Mouse (Mus musculus) brown adipose tissue, adult 24 weeks (tissue): ENCODE data around the gene Serpinb6d. TPM values are rescaled to one million over a fixed set of nuclear protein-coding genes. Genes with fewer than 3 reads are reported as not detected.

Experiments used
- H3K27ac ChIP-seq: fragments of 200-500 bp; replicated peaks from 2 replicates; pipeline ENCODE4 v1.5.1; 2012; ENCODE audit warnings: low read depth, mild to moderate bottlenecking, low read length
- H3K4me1 ChIP-seq: fragments of 200-500 bp; 2 replicates; pipeline ENCODE4 v1.6.1; 2012; ENCODE audit warnings: low read length, mixed read lengths; ENCODE audit not compliant: control insufficient read depth, insufficient read depth, insufficient read length
- H3K4me3 ChIP-seq: fragments of 200-500 bp; 2 replicates; pipeline ENCODE4 v1.5.1; 2012; ENCODE audit warnings: low read depth, mild to moderate bottlenecking, low read length, moderate library complexity; ENCODE audit not compliant: insufficient read depth
- polyA plus RNA-seq: library from polyadenylated mRNA; stranded (reverse); fragments of >200 nt; gene quantifications from 2 replicates; pipeline ENCODE4 v1.2.4, GENCODE M21; 2012; ENCODE audit not compliant: missing spikeins, insufficient read depth, insufficient read length

The Serpinb6d gene
- polyA plus RNA-seq, result not detected in 2 replicates

DNA sequence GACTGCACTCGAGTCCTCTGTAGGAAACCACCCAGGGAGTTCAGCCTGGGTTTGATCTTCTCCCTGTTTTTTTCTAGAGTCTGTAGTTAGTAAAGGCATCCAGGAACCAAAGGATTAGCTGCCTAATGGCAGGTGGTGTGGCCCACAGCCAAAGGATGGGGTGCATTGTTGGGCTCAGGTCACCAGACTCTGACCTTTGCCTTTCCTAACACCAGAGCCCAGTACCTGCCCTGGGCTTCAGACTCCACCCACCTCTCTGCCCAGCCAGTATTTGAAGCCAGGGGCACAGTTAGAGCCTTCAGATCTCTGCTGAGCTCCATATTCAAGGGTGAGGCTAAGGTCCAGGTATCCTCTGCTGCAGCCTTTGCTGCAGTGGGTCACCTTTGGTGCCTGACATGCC lies at the start of gene Serpinb6d:
Gene Serpinb6d (plus strand): TSS at position 301 of the 400 bp plus-strand sequence.
- Histone ChIP-seq H3K4me1 (no peaks in the 10 kb centered on the region), H3K4me3 (no peak within 1 kb of the TSS), H3K27ac (no peak within 1 kb of the TSS)

DNA sequence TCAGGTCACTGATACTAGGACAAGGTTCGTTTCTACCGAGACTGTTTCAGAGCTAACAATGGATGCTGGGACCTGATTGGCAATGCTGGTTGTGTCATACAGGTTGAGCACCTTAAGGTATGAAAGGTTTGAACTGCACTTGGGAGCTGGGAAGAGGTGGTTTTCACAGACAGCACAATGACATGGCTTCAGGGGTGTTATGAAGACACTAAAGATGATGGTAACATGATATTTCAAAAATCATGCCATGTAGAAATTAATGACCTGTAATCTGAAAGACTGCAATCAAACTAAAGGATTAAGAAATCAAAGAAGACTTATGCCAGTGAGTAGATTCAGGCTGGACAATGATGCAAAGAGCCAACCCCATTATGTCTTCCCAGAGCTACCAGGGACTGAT lies 38.3 kb upstream of the Serpinb6d start:
- Histone ChIP-seq H3K4me3 (no peak overlapping the region), H3K27ac (no peak overlapping the region), H3K4me1 (no peaks in the 10 kb centered on the region)

DNA sequence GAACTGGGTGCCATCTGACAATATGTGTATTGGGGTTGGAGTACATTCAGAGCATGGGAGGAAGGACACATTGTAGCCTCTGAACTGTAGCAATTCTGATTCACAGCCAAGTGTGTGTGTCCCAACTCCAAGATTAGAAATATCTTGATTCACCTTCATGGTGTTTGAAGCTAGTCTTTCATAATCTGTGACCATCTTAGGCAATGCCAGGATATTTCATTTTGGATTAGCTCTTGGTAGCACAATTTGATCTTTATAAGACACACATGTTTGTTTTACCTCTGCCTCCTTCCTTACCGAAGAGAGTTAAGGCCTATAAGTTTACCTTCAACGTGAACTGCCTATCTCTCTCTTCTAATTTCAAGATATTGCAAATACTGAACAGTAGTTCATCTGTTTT lies 18.7 kb upstream of the Serpinb6d start:
- H3K4me1 ChIP-seq, result no peaks in the 10 kb centered on the region
- no peak overlapping the region for H3K27ac ChIP-seq

DNA sequence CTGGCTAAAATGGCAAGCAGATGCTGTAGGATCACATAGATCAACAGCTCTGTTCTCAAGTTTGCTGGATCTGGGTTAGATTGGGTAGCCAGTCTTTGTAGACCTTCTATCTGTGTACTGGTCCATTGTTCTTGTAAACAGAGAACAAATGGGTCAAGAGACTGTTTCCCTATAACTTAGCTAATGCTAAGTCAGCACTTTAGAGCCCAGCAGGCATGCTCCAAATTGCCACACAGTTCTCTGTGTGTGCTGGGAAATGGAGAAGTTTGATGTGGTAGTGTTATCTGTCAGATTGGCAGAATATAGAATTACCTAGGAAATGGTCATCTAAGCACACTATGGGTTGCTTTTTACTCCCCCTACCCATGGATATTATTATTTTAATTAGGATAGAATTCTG lies 1.3 kb downstream of the Serpinb6d start:
- no peaks in the 10 kb centered on the region for H3K4me1 ChIP-seq
- no peak overlapping the region for H3K4me3 ChIP-seq
- no peak overlapping the region for H3K27ac ChIP-seq

More for the DNA sequence above, 18.7 kb upstream of the Serpinb6d start:
- H3K4me3 ChIP-seq, result no peak overlapping the region

DNA sequence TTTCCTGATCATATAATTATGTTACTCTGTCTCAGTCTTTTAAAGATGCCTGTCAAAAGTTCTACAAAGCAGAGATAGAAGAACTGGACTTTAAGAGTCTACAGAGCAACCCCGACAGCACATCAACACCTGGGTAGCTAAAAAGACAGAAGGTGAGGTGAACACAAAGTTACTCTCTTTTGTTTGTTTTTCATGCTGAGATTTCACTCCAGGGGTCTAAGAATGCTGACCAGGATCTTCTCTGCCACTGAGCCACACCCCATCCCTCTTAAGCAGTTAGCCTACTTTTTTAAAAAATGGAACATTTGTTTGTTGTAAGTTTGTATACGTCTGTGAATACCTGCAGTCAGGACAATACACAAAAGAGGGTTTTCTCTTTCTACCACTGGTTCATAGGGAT lies 59.1 kb downstream of the Serpinb6d start:
- Histone ChIP-seq H3K4me3 (no peak overlapping the region), H3K27ac (no peak overlapping the region), H3K4me1 (no peaks in the 10 kb centered on the region)

Other genes with a start within 250 kb of the Serpinb6d start
- not detected in 2 replicates for gene Serpinb9g, start 176.6 kb upstream of the Serpinb6d start, polyA plus RNA-seq
- not detected in 2 replicates for gene Serpinb6e, start 182.0 kb downstream of the Serpinb6d start, polyA plus RNA-seq
- not detected in 2 replicates for gene Serpinb6c, start 244.3 kb downstream of the Serpinb6d start, polyA plus RNA-seq